Mouse (Mus musculus) heart, embryonic 12.5 days (tissue): Measurements from ENCODE around the gene Krr1. TPM values are rescaled to one million over a fixed set of nuclear protein-coding genes. Genes with fewer than 3 reads are reported as not detected.

Source experiments
- ATAC-seq: fragments of 200-750 bp; cut with Nextera tagmentation; 2 replicates; pipeline ENCODE4 v1.8.0; 2017; ENCODE audit warnings: moderate TSS enrichment, moderate library complexity; ENCODE audit not compliant: insufficient number of reproducible peaks, low FRiP score
- H3K27ac ChIP-seq: fragments of 300-500 bp; sonication (generic); 2 replicates; pipeline ENCODE4 v1.5.1; 2016; ENCODE audit warnings: mild to moderate bottlenecking, moderate library complexity; ENCODE audit not compliant: poor library complexity, severe bottlenecking
- H3K27me3 ChIP-seq: fragments of 300-500 bp; sonication (generic); replicated peaks from 2 replicates; pipeline ENCODE4 v1.6.1; 2016; ENCODE audit warnings: mild to moderate bottlenecking, moderate library complexity
- H3K36me3 ChIP-seq: fragments of 300-500 bp; sonication (generic); 2 replicates; pipeline ENCODE4 v1.6.1; 2016; ENCODE audit warnings: mild to moderate bottlenecking, moderate library complexity
- H3K4me1 ChIP-seq: fragments of 300-500 bp; sonication (generic); replicated peaks from 2 replicates; pipeline ENCODE4 v1.6.1; 2016; ENCODE audit warnings: mild to moderate bottlenecking
- H3K4me2 ChIP-seq: fragments of 300-500 bp; sonication (generic); 2 replicates; pipeline ENCODE4 v1.6.1; 2016; ENCODE audit warnings: mild to moderate bottlenecking, moderate library complexity
- H3K4me3 ChIP-seq: fragments of 300-500 bp; sonication (generic); 2 replicates; pipeline ENCODE4 v1.5.1; 2016; ENCODE audit warnings: mild to moderate bottlenecking
- H3K9ac ChIP-seq: fragments of 300-500 bp; sonication (generic); 2 replicates; pipeline ENCODE4 v1.6.1; 2016; ENCODE audit warnings: mild to moderate bottlenecking, moderate library complexity
- H3K9me3 ChIP-seq: fragments of 300-500 bp; sonication (generic); replicated peaks from 2 replicates; pipeline ENCODE4 v1.6.1; 2016; ENCODE audit warnings: mild to moderate bottlenecking, moderate library complexity
- WGBS: fragments of 180-500 bp; shearing (Covaris S2); methylation state at CpG from one replicate; pipeline ENCODE4 v1.1.7; 2016; 5-methylcytosine and 5-hydroxymethylcytosine counted together
- polyA plus RNA-seq: library from polyadenylated mRNA; unstranded; fragments of >200 nt; fragmentation: Nextera tagmentation; extraction: Ambion mirVana; gene quantifications from 2 replicates; pipeline ENCODE4 v1.2.1, GENCODE M21; 2016

Gene Krr1
- polyA plus RNA-seq, 1 experiment from 2014 or later = 29.8 TPM

- Histone ChIP-seq H3K36me3 (peaks cover 53% of the 10 kb centered on the region), H3K9me3 (no peaks in the 10 kb centered on the region), H3K27me3 (no peaks in the 10 kb centered on the region), H3K4me1 (peaks cover 7% of the 10 kb centered on the region), H3K4me2 (no peak overlapping the region), H3K9ac (no peak overlapping the region), H3K27ac (no peak overlapping the region), H3K4me3 (no peak overlapping the region)
- no peak for ATAC-seq
- WGBS = 33% methylated on average over 5 of the region's 5 CpGs
These were observed 5.1 kb downstream of the Krr1 start for GRCm38 (mm10) chr10:111977584-111977983.

GRCm38 (mm10) chr10:111983070-111983469 is 10.6 kb downstream of the Krr1 start:
- H3K36me3 ChIP-seq = peaks cover 76% of the 10 kb centered on the region

GRCm38 (mm10) chr10:111986453-111986852 is 14.0 kb downstream of the Krr1 start:
- no peak for ATAC-seq
- H3K36me3 ChIP-seq = peaks cover 47% of the 10 kb centered on the region

More at GRCm38 (mm10) chr10:111983070-111983469, 10.6 kb downstream of the Krr1 start:
- H3K4me3 ChIP-seq = no peak overlapping the region
- ATAC-seq = no peak
- 89% methylated on average over 5 of the region's 5 CpGs for WGBS
- no peak overlapping the region for H3K9ac ChIP-seq
- no peaks in the 10 kb centered on the region for H3K27me3 ChIP-seq
- H3K27ac ChIP-seq = no peak overlapping the region
- no peaks in the 10 kb centered on the region for H3K9me3 ChIP-seq
- H3K4me1 ChIP-seq = no peaks in the 10 kb centered on the region
- H3K4me2 ChIP-seq = no peak overlapping the region

GRCm38 (mm10) chr10:111995803-111996548 is 23.5 kb downstream of the Krr1 start:
- no peak overlapping the region for H3K4me3 ChIP-seq
- H3K4me1 ChIP-seq = 0 out of 2 replicates have a peak, but pooled peaks cover 3% of the 10 kb centered on the region
- H3K9me3 ChIP-seq = no peaks in the 10 kb centered on the region

More at GRCm38 (mm10) chr10:111986453-111986852, 14.0 kb downstream of the Krr1 start:
- Histone ChIP-seq H3K27me3 (no peaks in the 10 kb centered on the region), H3K4me3 (no peak overlapping the region), H3K27ac (no peak overlapping the region), H3K9me3 (no peaks in the 10 kb centered on the region), H3K9ac (no peak overlapping the region), H3K4me2 (no peak overlapping the region), H3K4me1 (no peaks in the 10 kb centered on the region)
- 94% methylated on average over 6 of the region's 6 CpGs for WGBS

GRCm38 (mm10) chr10:111996549-111996904 is 24.1 kb downstream of the Krr1 start:
- Histone ChIP-seq H3K27me3 (no peaks in the 10 kb centered on the region), H3K4me1 (0 out of 2 replicates have a peak, but pooled peaks cover 3% of the 10 kb centered on the region), H3K9me3 (no peaks in the 10 kb centered on the region), H3K4me2 (no peak overlapping the region), H3K9ac (no peak overlapping the region), H3K4me3 (no peak overlapping the region), H3K36me3 (no peaks in the 10 kb centered on the region), H3K27ac (no peak overlapping the region)
- no peak for ATAC-seq
- 92% methylated on average over 7 of the region's 7 CpGs for WGBS

More at GRCm38 (mm10) chr10:111995803-111996548, 23.5 kb downstream of the Krr1 start:
- H3K27me3 ChIP-seq = no peaks in the 10 kb centered on the region
- 84% methylated on average over 11 of the region's 11 CpGs for WGBS
- no peak overlapping the region for H3K9ac ChIP-seq
- H3K4me2 ChIP-seq = no peak overlapping the region
- H3K27ac ChIP-seq = no peak overlapping the region
- no peaks in the 10 kb centered on the region for H3K36me3 ChIP-seq
- no peak for ATAC-seq

- H3K4me2 ChIP-seq = no peak overlapping the region
- 0 out of 2 replicates have a peak, but pooled peaks cover 3% of the 10 kb centered on the region for H3K4me1 ChIP-seq
- ATAC-seq = no peak
- 68% methylated on average over 8 of the region's 8 CpGs for WGBS
- H3K9me3 ChIP-seq = no peaks in the 10 kb centered on the region
- H3K36me3 ChIP-seq = no peaks in the 10 kb centered on the region
- H3K9ac ChIP-seq = no peak overlapping the region
- H3K27me3 ChIP-seq = no peaks in the 10 kb centered on the region
- H3K4me3 ChIP-seq = no peak overlapping the region
- no peak overlapping the region for H3K27ac ChIP-seq
These were observed 24.5 kb downstream of the Krr1 start for GRCm38 (mm10) chr10:111996911-111997347.

- H3K4me1 ChIP-seq = 0 out of 2 replicates have a peak, but pooled peaks cover 3% of the 10 kb centered on the region
- no peak overlapping the region for H3K4me3 ChIP-seq
- no peak overlapping the region for H3K4me2 ChIP-seq
- H3K9me3 ChIP-seq = no peaks in the 10 kb centered on the region
- no peaks in the 10 kb centered on the region for H3K36me3 ChIP-seq
- no peak for ATAC-seq
- no peak overlapping the region for H3K27ac ChIP-seq
- H3K9ac ChIP-seq = no peak overlapping the region
- H3K27me3 ChIP-seq = no peaks in the 10 kb centered on the region
These were observed 25.2 kb downstream of the Krr1 start for GRCm38 (mm10) chr10:111997671-111998070.

GRCm38 (mm10) chr10:111999765-112000164 is 27.3 kb downstream of the Krr1 start:
- no peak overlapping the region for H3K9ac ChIP-seq
- no peak overlapping the region for H3K4me3 ChIP-seq
- no peaks in the 10 kb centered on the region for H3K9me3 ChIP-seq
- H3K4me1 ChIP-seq = 0 out of 2 replicates have a peak, but pooled peaks cover 3% of the 10 kb centered on the region
- no peaks in the 10 kb centered on the region for H3K36me3 ChIP-seq
- H3K27ac ChIP-seq = no peak overlapping the region
- no peak for ATAC-seq
- no peaks in the 10 kb centered on the region for H3K27me3 ChIP-seq
- H3K4me2 ChIP-seq = no peak overlapping the region
- 74% methylated on average over 3 of the region's 3 CpGs for WGBS

- 80% methylated on average over 5 of the region's 5 CpGs for WGBS
- H3K4me3 ChIP-seq = no peak overlapping the region
- H3K9ac ChIP-seq = no peak overlapping the region
- no peak for ATAC-seq
- no peaks in the 10 kb centered on the region for H3K9me3 ChIP-seq
- no peak overlapping the region for H3K27ac ChIP-seq
- 0 out of 2 replicates have a peak, but pooled peaks cover 3% of the 10 kb centered on the region for H3K4me1 ChIP-seq
- no peaks in the 10 kb centered on the region for H3K27me3 ChIP-seq
- no peak overlapping the region for H3K4me2 ChIP-seq
- no peaks in the 10 kb centered on the region for H3K36me3 ChIP-seq
These were observed 28.1 kb downstream of the Krr1 start for GRCm38 (mm10) chr10:112000568-112000967.

GRCm38 (mm10) chr10:112001350-112001749 is 28.9 kb downstream of the Krr1 start:
- no peak overlapping the region for H3K27ac ChIP-seq
- H3K9ac ChIP-seq = no peak overlapping the region
- WGBS = 79% methylated on average over 2 of the region's 2 CpGs
- no peaks in the 10 kb centered on the region for H3K36me3 ChIP-seq
- H3K4me2 ChIP-seq = no peak overlapping the region
- no peaks in the 10 kb centered on the region for H3K27me3 ChIP-seq
- H3K4me3 ChIP-seq = no peak overlapping the region
- H3K4me1 ChIP-seq = 0 out of 2 replicates have a peak, but pooled peaks cover 3% of the 10 kb centered on the region
- ATAC-seq = no peak
- no peaks in the 10 kb centered on the region for H3K9me3 ChIP-seq

GRCm38 (mm10) chr10:112001756-112002520 is 29.5 kb downstream of the Krr1 start:
- no peak overlapping the region for H3K4me3 ChIP-seq
- WGBS = 78% methylated on average over 9 of the region's 9 CpGs
- H3K27me3 ChIP-seq = no peaks in the 10 kb centered on the region
- no peak overlapping the region for H3K4me2 ChIP-seq
- H3K36me3 ChIP-seq = no peaks in the 10 kb centered on the region
- H3K9me3 ChIP-seq = no peaks in the 10 kb centered on the region
- no peak overlapping the region for H3K27ac ChIP-seq
- ATAC-seq = no peak
- H3K9ac ChIP-seq = no peak overlapping the region
- H3K4me1 ChIP-seq = 0 out of 2 replicates have a peak, but pooled peaks cover 3% of the 10 kb centered on the region
